Mouse (Mus musculus) embryonic facial prominence, embryonic 12.5 days (tissue): ENCODE measurements around the gene Sema3c. TPM values are rescaled to one million over a fixed set of nuclear protein-coding genes. Genes with fewer than 3 reads are reported as not detected.
A peak's percentile ranks its signal among the peaks of the same experiment; 100 is the strongest.

ENCODE experiments used
- ATAC-seq: fragments of 200-750 bp; cut with Nextera tagmentation; 2 replicates; pipeline ENCODE4 v1.8.0; 2017; ENCODE audit not compliant: insufficient number of reproducible peaks, insufficient read depth, low FRiP score, low TSS enrichment
- H3K27ac ChIP-seq: fragments of 300-500 bp; sonication (generic); 2 replicates; pipeline ENCODE4 v1.5.1; 2016; ENCODE audit warnings: mild to moderate bottlenecking
- H3K27me3 ChIP-seq: fragments of 300-500 bp; sonication (generic); 2 replicates; pipeline ENCODE4 v1.6.1; 2016; ENCODE audit warnings: mild to moderate bottlenecking, moderate library complexity
- H3K36me3 ChIP-seq: fragments of 300-500 bp; sonication (generic); 2 replicates; pipeline ENCODE4 v1.6.1; 2016; ENCODE audit warnings: mild to moderate bottlenecking
- H3K4me1 ChIP-seq: fragments of 300-500 bp; sonication (generic); 2 replicates; pipeline ENCODE4 v1.6.1; 2016
- H3K4me2 ChIP-seq: fragments of 300-500 bp; sonication (generic); replicated peaks from 2 replicates; pipeline ENCODE4 v1.6.1; 2016; ENCODE audit warnings: mild to moderate bottlenecking, moderate library complexity
- H3K4me3 ChIP-seq: fragments of 300-500 bp; sonication (generic); 2 replicates; pipeline ENCODE4 v1.5.1; 2016; ENCODE audit warnings: mild to moderate bottlenecking
- H3K9ac ChIP-seq: fragments of 300-500 bp; sonication (generic); 2 replicates; pipeline ENCODE4 v1.6.1; 2016; ENCODE audit warnings: mild to moderate bottlenecking, moderate library complexity
- H3K9me3 ChIP-seq: fragments of 300-500 bp; sonication (generic); 2 replicates; pipeline ENCODE4 v1.6.1; 2016; ENCODE audit warnings: mild to moderate bottlenecking, moderate library complexity
- WGBS: fragments of 180-500 bp; shearing (Covaris S2); methylation state at CpG from one replicate; pipeline ENCODE4 v1.1.7; 2016; 5-methylcytosine and 5-hydroxymethylcytosine counted together
- polyA plus RNA-seq: library from polyadenylated mRNA; unstranded; fragments of >200 nt; fragmentation: Nextera tagmentation; extraction: Ambion mirVana; gene quantifications from 2 replicates; pipeline ENCODE4 v1.2.1, GENCODE M21; 2016

Sema3c gene
- polyA plus RNA-seq, 1 experiment from 2014 or later: 24.5 TPM

DNA sequence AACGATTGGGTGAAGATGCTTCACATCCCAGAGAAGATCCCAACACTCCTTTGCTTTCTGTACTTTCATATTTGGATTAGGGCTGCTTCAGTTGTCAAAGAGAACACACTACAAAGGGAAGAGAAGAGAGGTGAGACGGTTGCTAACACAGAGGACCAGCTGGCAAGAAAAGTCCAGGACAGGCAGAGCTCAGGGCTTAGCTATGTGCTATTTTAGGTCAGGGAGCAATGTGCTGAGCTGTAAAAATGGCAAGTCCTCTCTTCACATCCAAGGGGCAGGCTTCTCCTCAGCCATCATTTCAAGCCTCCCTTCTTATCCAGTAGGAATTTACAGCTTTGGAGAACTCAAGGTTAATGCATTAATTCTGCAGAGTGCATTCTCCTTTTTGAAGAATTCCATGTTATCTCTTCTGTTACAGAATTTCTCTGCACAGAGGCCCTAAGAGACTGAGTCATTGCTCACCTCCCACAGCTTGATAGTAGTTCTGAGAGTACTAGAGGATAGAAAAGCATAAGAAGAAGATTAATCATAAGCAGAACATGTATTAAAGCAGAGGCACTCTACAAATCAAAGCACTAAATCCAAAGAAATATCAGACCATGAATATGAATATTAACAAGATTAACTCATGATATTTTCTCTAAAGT lies 10.3 kb downstream of the Sema3c start:
- ATAC-seq: no peak
- no peak overlapping the region for H3K27ac ChIP-seq
- H3K9me3 ChIP-seq: no peaks in the 10 kb centered on the region
- no peaks in the 10 kb centered on the region for H3K36me3 ChIP-seq
- 71% methylated on average over 2 of the region's 2 CpGs for whole genome bisulfite sequencing
- no peaks in the 10 kb centered on the region for H3K4me1 ChIP-seq
- no peak overlapping the region for H3K4me2 ChIP-seq
- H3K9ac ChIP-seq: no peak overlapping the region
- no peaks in the 10 kb centered on the region for H3K27me3 ChIP-seq
- H3K4me3 ChIP-seq: no peak overlapping the region

DNA sequence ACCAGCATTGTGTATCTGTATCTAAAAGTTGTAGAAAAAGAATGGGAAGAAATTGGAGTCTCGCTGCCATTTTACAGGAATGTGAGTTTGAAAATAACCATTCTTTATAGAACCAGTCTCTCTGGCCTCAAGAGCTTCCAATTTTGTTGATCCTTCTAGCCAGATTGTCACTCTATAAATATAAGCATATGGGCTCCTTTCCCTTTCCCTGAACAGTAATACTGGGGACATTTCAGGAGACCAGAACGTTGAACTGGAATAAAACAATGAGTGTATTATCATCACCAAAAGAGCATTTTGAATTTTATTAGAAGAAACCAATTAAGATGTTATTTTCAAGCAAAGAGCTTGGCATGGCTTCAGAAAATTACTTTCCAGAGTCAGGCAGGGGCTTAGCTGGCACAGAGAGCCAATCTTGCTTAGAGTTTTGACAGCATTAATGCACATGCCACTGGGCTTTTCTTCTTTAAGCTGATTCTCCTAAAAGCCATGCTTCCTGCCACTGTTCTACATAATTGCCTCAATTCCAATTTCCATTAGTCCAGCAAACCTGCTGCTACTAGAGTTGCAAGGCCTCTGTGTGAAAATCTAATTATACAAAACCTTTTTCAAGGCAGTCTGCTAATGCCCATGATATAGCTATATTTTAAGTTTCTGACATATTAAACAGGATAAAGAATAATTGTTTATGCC lies 12.6 kb downstream of the Sema3c start:
- no peak for ATAC-seq
- Histone ChIP-seq H3K4me3 (no peak overlapping the region), H3K9me3 (no peaks in the 10 kb centered on the region), H3K27me3 (no peaks in the 10 kb centered on the region), H3K4me2 (no peak overlapping the region), H3K4me1 (no peaks in the 10 kb centered on the region), H3K27ac (no peak overlapping the region), H3K9ac (no peak overlapping the region), H3K36me3 (no peaks in the 10 kb centered on the region)
- WGBS: 52% methylated on average over 2 of the region's 2 CpGs

DNA sequence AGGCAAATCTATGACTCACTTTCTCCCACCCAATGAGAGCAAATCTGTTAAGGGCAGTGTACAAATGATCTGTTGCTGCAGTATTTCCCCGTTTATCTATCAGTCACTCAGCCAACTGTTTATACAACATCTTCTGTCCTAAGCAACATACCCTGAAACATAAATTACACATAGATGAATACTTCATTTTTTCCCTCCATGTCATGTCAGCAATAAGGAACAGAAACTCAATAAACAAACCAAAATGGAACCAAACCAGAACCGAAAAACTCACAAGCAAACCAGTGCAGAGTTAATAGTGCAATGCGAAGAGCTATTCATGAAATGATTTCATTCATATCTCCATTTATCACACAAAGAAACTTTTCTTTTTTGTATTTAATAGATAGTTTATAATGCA lies 17.8 kb downstream of the Sema3c start:
- Histone ChIP-seq H3K4me3 (no peak overlapping the region), H3K27me3 (no peaks in the 10 kb centered on the region), H3K4me1 (no peaks in the 10 kb centered on the region), H3K27ac (no peak overlapping the region), H3K4me2 (no peak overlapping the region), H3K9ac (no peak overlapping the region), H3K36me3 (no peaks in the 10 kb centered on the region), H3K9me3 (no peaks in the 10 kb centered on the region)
- ATAC-seq: no peak
- 89% methylated on average over 3 of the region's 3 CpGs for WGBS

DNA sequence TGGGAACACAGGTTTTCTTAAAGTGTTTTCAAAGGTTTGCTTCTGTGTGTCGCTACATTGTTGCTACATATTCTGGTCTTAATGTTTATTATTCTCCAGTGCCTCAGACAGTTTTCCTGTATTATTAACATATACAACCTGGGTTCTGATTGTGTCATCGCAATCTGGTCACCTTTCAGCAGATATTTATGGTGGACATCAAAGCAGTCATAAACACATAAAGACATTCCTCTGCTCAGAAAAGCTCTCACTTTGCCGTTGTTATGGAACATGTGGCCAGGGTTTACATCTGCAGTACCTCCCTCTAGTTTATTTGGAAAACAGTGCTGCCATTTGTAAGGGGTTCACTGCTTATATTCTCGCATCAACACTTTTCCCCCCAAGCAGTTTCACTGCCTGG lies 27.6 kb downstream of the Sema3c start:
- Histone ChIP-seq H3K4me2 (no peak overlapping the region), H3K36me3 (no peaks in the 10 kb centered on the region), H3K27me3 (no peaks in the 10 kb centered on the region), H3K9me3 (no peaks in the 10 kb centered on the region), H3K4me3 (no peak overlapping the region), H3K27ac (no peak overlapping the region), H3K9ac (no peak overlapping the region), H3K4me1 (no peaks in the 10 kb centered on the region)
- WGBS: 70% methylated on average over 4 of the region's 4 CpGs
- ATAC-seq: no peak

DNA sequence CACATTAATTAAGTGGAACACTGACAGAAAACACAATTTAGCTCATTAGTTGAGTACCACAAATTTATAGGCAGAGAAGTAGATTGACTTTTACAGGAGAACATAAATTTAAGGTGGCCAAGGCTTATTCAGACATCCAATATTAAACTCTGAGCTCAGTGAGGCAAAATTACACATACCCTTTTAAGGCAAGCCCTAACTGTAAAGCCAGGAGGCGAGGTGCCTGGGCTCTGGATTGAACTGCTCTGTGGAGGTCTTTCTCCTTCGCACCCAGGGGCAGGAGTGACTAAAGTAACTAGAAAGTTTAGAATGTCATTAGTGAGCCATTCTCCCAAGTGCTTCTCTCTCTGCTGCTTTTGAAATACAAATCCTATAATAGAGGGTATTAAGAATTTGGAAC lies 46.5 kb downstream of the Sema3c start:
- no peaks in the 10 kb centered on the region for H3K27me3 ChIP-seq
- no peak overlapping the region for H3K27ac ChIP-seq
- H3K36me3 ChIP-seq: no peaks in the 10 kb centered on the region
- 74% methylated on average over 2 of the region's 2 CpGs for WGBS
- H3K4me3 ChIP-seq: no peak overlapping the region
- ATAC-seq: no peak
- no peaks in the 10 kb centered on the region for H3K9me3 ChIP-seq
- H3K4me1 ChIP-seq: no peaks in the 10 kb centered on the region
- H3K9ac ChIP-seq: no peak overlapping the region
- H3K4me2 ChIP-seq: no peak overlapping the region

DNA sequence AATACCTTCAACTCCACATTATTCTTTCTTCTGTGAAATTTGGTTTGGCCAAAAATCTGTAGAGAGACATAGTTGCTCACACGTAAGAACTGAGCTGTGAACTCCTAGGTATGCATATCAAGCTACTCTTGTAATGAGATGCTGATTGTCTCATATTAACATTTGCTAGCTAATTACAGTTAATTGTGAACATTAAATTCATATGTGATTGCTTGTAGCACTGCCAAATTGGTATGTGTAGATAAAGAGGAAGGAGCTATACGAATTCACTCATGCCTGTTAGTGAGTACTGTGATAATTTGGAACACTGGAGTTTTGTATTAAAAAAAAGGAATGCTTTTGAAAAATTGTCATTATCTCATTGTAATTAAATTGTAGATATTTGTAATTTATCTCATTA lies 48.5 kb downstream of the Sema3c start:
- H3K4me1 ChIP-seq: no peaks in the 10 kb centered on the region
- H3K4me3 ChIP-seq: no peak overlapping the region
- no peaks in the 10 kb centered on the region for H3K9me3 ChIP-seq
- H3K4me2 ChIP-seq: no peak overlapping the region
- no peak overlapping the region for H3K27ac ChIP-seq
- WGBS: 86% methylated on average over 2 of the region's 2 CpGs
- no peak overlapping the region for H3K9ac ChIP-seq
- ATAC-seq: no peak
- H3K36me3 ChIP-seq: no peaks in the 10 kb centered on the region
- no peaks in the 10 kb centered on the region for H3K27me3 ChIP-seq

DNA sequence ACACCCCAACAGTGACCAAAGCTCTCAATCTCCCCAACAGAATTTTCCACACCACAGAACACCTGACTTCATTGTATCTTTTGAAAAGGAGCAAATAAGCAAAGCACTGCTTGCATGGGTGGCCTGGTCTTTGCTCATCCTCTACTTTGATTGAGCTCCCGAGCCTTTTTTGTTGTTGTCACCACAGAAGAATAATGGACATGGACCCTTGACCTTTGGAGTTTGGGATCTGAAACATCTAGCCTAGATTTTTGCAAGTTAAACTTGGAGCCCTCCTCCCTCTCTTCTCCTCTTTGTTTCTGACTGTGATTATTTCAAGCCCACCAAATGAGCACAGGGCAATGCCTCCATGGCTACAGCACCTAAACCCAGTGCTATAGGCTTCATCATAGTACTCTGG lies 54.5 kb downstream of the Sema3c start:
- no peak for ATAC-seq
- 0 out of 2 replicates have a peak, but pooled peaks cover 4% of the 10 kb centered on the region for H3K4me1 ChIP-seq
- H3K27ac ChIP-seq: no peak overlapping the region
- no peaks in the 10 kb centered on the region for H3K27me3 ChIP-seq
- 47% methylated on average over 1 of the region's 1 CpGs for WGBS
- H3K9ac ChIP-seq: no peak overlapping the region
- no peaks in the 10 kb centered on the region for H3K9me3 ChIP-seq
- no peak overlapping the region for H3K4me2 ChIP-seq
- no peak overlapping the region for H3K4me3 ChIP-seq
- H3K36me3 ChIP-seq: no peaks in the 10 kb centered on the region

DNA sequence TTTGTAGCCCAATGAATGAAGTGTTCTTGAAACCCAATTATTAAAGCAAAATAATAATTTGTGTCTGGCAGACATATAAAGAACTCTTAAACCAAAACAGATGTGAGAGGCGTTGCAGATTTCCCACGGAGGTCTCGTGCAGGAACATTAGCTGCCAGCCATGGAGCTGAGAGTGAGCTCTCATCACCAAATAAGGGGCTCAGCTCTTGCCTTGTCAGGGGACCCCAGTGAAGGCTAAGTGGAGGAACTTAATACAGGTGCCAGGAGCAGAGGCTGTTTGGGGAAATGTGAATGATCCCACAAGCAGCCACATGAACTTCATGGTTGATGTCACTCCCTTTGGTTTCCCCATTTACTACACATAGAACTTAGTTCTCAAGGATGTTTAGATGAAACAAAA lies 55.5 kb downstream of the Sema3c start:
- no peak for ATAC-seq
- H3K27me3 ChIP-seq: no peaks in the 10 kb centered on the region
- no peak overlapping the region for H3K9ac ChIP-seq
- H3K9me3 ChIP-seq: no peaks in the 10 kb centered on the region
- H3K36me3 ChIP-seq: no peaks in the 10 kb centered on the region
- no peak overlapping the region for H3K4me2 ChIP-seq
- H3K4me1 ChIP-seq: 0 out of 2 replicates have a peak, but pooled peaks cover 4% of the 10 kb centered on the region
- 25% methylated on average over 3 of the region's 3 CpGs for WGBS
- no peak overlapping the region for H3K4me3 ChIP-seq
- H3K27ac ChIP-seq: no peak overlapping the region

DNA sequence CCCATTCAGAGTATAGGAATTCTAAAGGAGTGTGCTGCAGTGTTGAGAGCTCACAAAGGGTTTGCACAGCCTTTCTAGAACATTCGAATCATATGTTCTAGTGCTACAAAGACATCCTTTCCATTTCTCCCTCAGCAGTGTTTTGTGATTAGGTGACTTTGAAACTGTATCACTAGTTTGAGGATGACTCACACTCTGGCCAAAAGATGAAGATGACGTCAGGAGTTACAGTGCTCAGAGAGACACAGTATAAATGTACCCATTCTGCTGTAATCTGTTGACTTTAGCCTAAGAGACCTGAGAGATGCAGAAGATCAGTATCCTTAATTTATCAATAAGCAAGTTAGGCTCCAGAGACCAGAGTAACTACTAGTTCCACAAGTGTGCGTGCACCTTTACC lies 65.4 kb downstream of the Sema3c start:
- Histone ChIP-seq H3K4me1 (no peaks in the 10 kb centered on the region), H3K9ac (no peak overlapping the region), H3K9me3 (no peaks in the 10 kb centered on the region), H3K36me3 (no peaks in the 10 kb centered on the region), H3K4me3 (no peak overlapping the region), H3K27ac (no peak overlapping the region), H3K4me2 (no peak overlapping the region), H3K27me3 (no peaks in the 10 kb centered on the region)
- no peak for ATAC-seq
- 82% methylated on average over 3 of the region's 3 CpGs for WGBS

DNA sequence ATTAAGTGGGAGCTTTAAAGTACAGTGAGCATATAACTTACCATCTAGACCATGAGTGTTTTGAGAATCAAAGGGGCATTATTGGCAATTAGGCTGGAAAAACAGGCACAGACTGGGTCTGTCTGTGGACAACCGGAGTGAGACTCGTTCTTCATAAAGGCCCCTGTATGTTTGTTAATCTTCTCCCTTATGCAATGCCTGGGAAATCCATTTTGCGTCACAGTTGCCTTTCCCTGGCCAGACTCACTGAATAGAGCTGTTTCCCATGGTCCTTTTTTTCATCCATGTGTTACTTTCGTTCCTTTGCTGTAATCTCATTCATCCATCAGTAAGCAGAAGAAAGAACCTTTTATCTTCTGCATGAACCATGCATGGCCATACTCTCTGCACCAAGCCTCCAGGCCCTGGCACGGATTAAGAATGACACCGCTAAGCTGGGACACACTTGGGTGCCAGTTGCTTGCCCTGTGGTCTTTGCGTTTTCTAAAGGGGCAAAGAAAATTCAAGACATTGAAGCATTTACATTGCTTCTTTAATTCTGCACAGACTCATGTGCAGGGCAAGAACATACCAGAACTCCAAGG lies 73.7 kb downstream of the Sema3c start:
- no peak overlapping the region for H3K4me2 ChIP-seq
- H3K4me1 ChIP-seq: peaks cover 11% of the 10 kb centered on the region; the same call in 1 of the 2 replicates
- H3K9me3 ChIP-seq: no peaks in the 10 kb centered on the region
- ATAC-seq: no peak
- no peaks in the 10 kb centered on the region for H3K36me3 ChIP-seq
- no peaks in the 10 kb centered on the region for H3K27me3 ChIP-seq
- no peak overlapping the region for H3K4me3 ChIP-seq
- 55% methylated on average over 7 of the region's 7 CpGs for WGBS
- H3K27ac ChIP-seq: 0 out of 2 replicates have a peak overlapping the region, but pooled peaks have one; percentile 23
- no peak overlapping the region for H3K9ac ChIP-seq

DNA sequence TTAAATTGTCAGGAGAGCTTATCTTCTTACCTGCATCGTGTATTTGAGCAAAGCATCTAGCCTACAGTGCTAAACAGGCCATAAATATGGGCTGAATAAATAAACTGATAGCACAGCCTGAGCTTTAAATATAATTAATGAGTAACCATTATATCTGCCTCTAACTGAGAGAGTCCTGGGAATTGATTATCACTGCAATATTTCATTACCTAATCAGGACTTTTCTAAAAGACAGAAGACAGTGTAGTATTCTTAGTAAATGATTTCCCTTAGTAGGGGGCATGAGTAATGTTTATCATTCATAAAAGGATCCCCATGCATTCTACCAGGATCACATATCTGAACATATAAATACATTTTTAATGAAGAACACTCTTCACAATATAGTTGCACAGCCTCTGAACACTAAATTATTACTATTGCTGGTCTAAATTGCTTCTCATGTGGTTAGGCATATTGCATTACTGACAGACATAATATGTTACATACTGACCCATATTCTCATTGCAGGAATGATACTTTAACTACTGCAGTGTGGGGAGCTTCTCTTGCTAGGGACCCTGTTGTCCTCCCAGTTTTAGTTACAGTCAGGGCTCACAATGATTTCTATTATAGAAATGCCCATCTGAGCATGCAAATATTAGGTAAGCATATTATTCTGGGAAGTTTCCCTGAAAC lies 74.9 kb downstream of the Sema3c start:
- Histone ChIP-seq H3K9ac (no peak overlapping the region), H3K4me2 (no peak overlapping the region), H3K4me1 (peaks cover 11% of the 10 kb centered on the region; the same call in 1 of the 2 replicates), H3K4me3 (no peak overlapping the region), H3K27ac (no peak overlapping the region), H3K9me3 (no peaks in the 10 kb centered on the region), H3K27me3 (no peaks in the 10 kb centered on the region), H3K36me3 (no peaks in the 10 kb centered on the region)
- ATAC-seq: no peak
- WGBS: 21% methylated on average over 1 of the region's 1 CpGs

DNA sequence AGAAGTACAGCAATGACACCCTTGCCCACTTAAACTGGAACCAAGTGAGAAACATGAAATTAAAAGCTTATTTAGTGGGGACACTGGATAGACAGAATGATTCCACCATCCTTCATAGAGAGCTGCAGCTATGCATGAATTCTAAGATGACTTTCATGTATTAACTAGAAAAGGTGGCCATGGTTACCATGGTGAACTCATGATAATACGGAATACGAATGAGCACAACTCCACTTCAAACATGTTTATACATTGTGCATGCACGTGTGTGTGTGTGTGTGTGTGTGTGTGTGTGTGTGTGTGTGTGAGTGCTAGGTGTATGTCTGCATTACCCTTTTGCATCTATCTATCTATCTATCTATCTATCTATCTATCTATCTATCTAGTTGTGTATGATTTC lies 87.1 kb downstream of the Sema3c start:
- no peak overlapping the region for H3K4me3 ChIP-seq
- WGBS: 77% methylated on average over 3 of the region's 3 CpGs

More for the DNA sequence above, 87.1 kb downstream of the Sema3c start:
- ATAC-seq: no peak
- H3K27ac ChIP-seq: no peak overlapping the region
- H3K4me2 ChIP-seq: no peak overlapping the region
- H3K4me1 ChIP-seq: no peaks in the 10 kb centered on the region
- no peaks in the 10 kb centered on the region for H3K36me3 ChIP-seq
- H3K27me3 ChIP-seq: no peaks in the 10 kb centered on the region
- H3K9ac ChIP-seq: no peak overlapping the region
- H3K9me3 ChIP-seq: no peaks in the 10 kb centered on the region
